Mouse (Mus musculus) granulocyte monocyte progenitor cell, adult 5-6 weeks (primary cell): ENCODE measurements around the gene Cadps. TPM values are rescaled to one million over a fixed set of nuclear protein-coding genes. Genes with fewer than 3 reads are reported as not detected.
A peak's percentile ranks its signal among the peaks of the same experiment; 100 is the strongest.

Experiments
- ATAC-seq: replicated peaks from 2 replicates; pipeline ENCODE4 v1.8.0; 2016; ENCODE audit warnings: mild to moderate bottlenecking, moderate TSS enrichment, inconsistent platforms; ENCODE audit not compliant: poor library complexity, severe bottlenecking
- total RNA-seq, 2 experiments: library from RNA; stranded (forward) in 1 of 2; stranded (reverse) in 1 of 2; fragments of 200-712, 200-1000 nt in 1 of 2; fragments of >200 nt in 1 of 2; fragmentation: Nextera tagmentation in 1 of 2; gene quantifications; 2 replicates each; pipeline ENCODE4 v1.2.3; 2014 to 2017

The Cadps gene
- total RNA-seq, 2 experiments from 2014 or later: not detected

GRCm38 (mm10) chr14:12531101-12531500 lies 291.8 kb downstream of the Cadps start:
- no peak; the same call in 1 of the 2 replicates for ATAC-seq

- no peak for ATAC-seq
Observed at GRCm38 (mm10) chr14:12530554-12530953, 292.3 kb downstream of the Cadps start.

GRCm38 (mm10) chr14:12529961-12530542 lies 292.8 kb downstream of the Cadps start:
- peak; percentile 35 for ATAC-seq

GRCm38 (mm10) chr14:12527296-12527695 lies 295.6 kb downstream of the Cadps start:
- no peak for ATAC-seq

- ATAC-seq: no peak
Observed at GRCm38 (mm10) chr14:12507018-12507417, 315.9 kb downstream of the Cadps start.

- ATAC-seq: no peak
Observed at GRCm38 (mm10) chr14:12504191-12504947, 318.5 kb downstream of the Cadps start.

GRCm38 (mm10) chr14:12462206-12462605 lies 360.7 kb downstream of the Cadps start:
- ATAC-seq: no peak

GRCm38 (mm10) chr14:12459700-12460099 lies 363.2 kb downstream of the Cadps start:
- no peak for ATAC-seq

- ATAC-seq: no peak
Observed at GRCm38 (mm10) chr14:12455064-12455591, 367.8 kb downstream of the Cadps start.

GRCm38 (mm10) chr14:12450807-12451206 lies 372.1 kb downstream of the Cadps start:
- ATAC-seq: no peak

GRCm38 (mm10) chr14:12448883-12449282 lies 374.0 kb downstream of the Cadps start:
- no peak for ATAC-seq

- ATAC-seq: no peak
Observed at GRCm38 (mm10) chr14:12441019-12441418, 381.9 kb downstream of the Cadps start.

- ATAC-seq: no peak
Observed at GRCm38 (mm10) chr14:12437976-12438375, 384.9 kb downstream of the Cadps start.

GRCm38 (mm10) chr14:12437422-12437821 lies 385.5 kb downstream of the Cadps start:
- no peak for ATAC-seq

- ATAC-seq: no peak
Observed at GRCm38 (mm10) chr14:12436903-12437368, 385.9 kb downstream of the Cadps start.

GRCm38 (mm10) chr14:12428021-12428654 lies 394.7 kb downstream of the Cadps start:
- ATAC-seq: no peak

- no peak for ATAC-seq
Observed at GRCm38 (mm10) chr14:12425311-12425710, 397.6 kb downstream of the Cadps start.

GRCm38 (mm10) chr14:12410276-12410675 lies 412.6 kb downstream of the Cadps start:
- no peak for ATAC-seq

GRCm38 (mm10) chr14:12409811-12410210 lies 413.1 kb downstream of the Cadps start:
- no peak for ATAC-seq

- ATAC-seq: no peak
Observed at GRCm38 (mm10) chr14:12406588-12406987, 416.3 kb downstream of the Cadps start.

- no peak for ATAC-seq
Observed at GRCm38 (mm10) chr14:12405201-12405600, 417.7 kb downstream of the Cadps start.
